Mouse (Mus musculus) ES-CJ7 (cell line): ENCODE data around the gene Snrnp70.
"Not testable (repeated sequence)": the region's sequence is repeated elsewhere in the genome, so short reads cannot be mapped to it uniquely, and the experiment has no call there.

ENCODE experiments used
- DNase-seq: peaks from one replicate; pipeline ENCODE4 v3.0.0; 2011; ENCODE audit warnings: low read depth, low spot score

The Snrnp70 gene

DNA sequence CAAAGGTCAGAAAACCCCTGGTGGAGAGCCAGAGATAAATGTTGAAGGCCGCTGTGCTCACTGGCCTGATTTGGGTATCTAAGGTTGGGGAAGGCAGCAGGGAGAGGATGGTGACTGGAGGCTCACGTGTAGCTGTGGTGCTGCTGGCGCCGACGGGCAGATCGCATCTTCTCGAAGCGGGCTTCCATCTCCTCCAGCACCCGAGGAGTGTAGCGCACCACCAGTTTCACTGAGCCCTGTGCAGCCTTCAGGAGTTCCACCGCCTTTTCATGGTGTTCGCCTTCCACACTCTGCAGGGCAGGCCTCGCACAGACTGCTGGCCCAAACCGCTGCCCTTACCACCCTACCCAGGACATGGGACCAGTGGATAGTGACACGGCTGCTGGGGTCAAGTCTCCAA is 27.4 kb downstream of the Snrnp70 start:
- DNase-seq: no peak

DNA sequence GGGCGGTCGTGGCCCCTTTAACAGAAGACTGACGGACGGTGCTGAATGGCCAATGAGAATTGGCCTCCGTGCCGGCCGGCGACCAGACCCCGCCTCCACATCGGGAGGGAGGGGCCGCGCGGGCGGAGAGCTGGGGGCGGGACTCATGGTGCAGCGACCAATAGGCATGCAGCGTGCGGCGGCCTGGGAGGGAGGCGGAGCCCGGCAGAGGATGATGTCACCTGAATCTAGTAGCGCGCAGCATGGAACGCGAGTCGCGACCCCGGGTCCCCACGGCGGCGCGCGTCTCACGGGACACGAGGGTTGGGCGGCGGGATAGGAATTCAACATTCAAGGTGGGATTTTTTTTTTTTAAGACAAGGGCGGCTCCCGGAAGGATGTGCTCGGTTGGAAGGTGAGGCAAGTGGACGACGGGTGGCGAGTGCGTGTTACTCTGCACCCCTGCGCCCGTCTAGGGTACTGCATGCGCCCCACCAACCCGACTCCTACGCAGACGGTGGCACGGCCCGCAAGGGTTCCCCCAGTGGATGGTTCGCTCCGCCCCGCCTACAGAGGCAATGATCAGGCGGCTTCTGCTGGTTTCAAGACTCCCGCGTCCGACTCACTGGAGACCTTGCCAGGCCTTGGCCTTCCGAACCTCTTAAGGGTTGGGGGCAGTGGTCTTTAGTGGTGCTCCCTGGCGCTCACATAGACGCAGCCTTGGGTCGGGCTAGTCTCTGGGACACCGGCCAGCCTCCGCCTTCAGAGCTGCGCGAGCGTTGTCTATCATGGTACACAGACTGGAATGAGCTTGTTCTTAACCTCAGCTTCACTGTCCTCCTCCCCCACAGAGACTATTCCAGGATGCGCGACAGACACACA is 28.3 kb downstream of the Snrnp70 start:
- peak; percentile 98 for DNase-seq

DNA sequence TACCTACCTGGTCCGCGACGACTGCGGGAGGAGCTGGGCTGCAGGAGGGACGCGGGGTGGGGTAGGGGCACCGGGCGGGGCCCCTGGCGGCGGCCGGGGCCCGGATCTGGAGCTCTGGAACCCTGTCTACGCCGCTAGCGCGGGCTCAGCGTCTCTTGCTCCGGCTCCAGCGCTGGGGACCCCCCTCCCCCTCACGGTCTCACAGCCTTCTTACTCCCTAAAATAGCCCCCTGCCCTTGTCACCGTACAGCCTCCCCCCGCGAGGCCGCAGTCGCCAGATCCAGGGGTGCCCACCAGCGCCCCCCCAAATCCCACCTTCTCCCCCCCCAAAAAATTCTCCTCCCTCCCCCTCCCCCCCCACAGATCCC is 28.9 kb downstream of the Snrnp70 start, which contains the start of gene Ppfia3:
Gene Ppfia3 (minus strand): TSS at position 368 of the 368 bp plus-strand sequence.
- DNase-seq: no peak

DNA sequence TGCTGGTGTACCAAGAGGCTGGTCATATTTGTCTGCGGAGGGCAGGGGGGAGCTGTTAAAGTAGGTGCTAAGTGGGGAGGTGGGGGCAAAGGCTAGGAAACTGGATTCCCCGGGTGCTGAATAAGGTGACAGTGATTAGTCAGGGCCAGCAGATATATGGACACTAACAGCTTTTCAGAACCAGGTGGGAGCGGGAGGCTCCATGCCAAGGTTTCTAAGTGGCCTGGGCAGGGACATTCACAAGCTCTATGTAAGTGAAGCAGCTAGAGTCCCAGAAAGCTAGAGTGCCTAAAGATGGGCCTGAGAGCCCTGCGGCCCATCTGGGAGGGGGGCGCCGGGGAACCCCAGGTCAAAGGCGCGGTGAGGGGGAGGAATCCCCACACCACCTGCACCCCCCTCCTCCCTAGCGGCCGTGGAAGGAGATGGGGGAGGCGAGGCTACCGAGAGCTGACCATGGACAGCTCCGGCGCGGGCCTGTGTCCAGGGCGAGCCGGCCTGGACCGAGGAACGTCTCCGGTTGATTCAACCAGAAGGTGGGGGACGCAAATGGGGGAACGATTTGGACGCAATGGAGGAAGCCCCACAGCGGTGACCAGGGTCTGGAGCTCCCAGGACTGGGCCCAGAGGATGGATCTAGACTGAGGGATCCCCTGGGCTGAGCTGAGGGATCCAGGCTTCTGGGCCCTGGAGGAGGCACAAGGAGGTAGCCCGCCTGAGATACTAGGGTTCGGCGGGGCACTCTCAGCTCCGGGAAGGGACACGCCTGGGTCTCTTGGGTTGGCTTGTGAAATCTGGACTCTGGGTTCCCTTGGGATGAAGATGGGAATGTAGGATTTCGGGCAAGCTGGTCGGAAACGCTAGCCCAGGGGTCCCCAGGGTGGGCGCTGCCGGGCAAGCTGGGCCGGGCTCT is 29.5 kb downstream of the Snrnp70 start:
- no peak for DNase-seq

DNA sequence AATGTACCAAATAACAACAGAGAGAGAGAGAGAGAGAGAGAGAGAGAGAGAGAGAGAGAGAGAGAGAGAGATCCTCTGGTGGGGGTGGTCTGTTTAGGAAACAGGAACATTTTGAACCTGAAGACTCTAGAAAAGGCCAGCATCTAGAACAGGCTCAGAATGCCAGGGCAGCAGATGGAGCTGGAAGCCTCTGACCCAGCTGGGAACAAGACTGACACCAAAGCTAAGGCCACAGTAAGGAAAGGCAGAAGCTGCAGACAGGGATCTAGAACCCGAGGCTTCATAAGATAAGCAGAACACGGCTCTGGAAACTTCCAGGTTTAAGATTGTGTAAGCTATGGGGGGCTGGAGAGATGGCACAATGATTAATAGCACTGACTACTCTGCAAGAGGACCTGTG is 31.6 kb downstream of the Snrnp70 start:
- no peak for DNase-seq

DNA sequence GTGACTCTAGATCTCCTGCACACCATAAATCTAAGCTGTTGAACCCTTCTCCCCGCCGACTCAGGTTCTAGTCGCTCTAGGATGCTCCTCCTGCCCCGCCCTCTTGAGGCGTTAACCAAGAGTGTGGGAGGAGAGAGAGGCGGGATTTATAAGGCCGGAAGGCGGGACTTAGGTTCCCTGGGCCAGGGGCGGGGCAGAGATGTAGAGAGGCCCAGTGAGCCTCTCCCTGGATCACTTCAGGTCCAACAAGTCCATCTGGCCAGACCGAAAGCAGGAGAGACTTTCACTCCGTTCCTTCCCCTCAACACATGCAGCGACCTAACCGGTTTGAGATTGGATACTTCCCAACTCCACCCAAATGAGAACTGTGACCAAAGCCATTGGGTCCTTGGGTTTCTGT is 32.7 kb downstream of the Snrnp70 start:
- peak; percentile 91 for DNase-seq

DNA sequence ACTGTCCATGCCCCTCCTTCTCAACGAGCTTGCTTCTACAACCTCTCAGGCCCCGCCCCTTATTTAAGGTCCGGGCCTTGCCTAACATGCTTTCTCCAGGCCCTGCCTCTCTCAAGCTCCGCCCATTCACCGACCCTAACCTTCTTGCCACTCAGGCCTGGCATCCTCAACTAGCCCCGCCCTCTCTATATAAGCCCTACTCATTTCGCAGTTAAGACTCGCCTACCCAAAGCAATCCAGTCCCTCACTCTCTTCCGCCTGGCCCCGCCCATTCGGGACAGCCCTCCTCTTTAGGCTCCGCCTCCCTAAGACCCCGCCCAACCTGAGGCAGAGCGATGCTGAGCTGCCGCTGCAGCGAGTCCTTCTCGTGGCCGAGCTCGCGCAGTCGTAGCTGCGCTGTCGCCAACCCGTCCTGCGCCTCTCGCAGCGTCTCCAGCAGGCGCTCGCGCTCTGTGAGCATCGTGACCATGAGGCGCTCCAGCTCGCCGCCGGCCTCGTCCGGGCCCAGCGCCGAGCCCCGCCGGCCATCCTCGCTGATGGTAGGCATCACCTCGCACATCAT is 34.2 kb downstream of the Snrnp70 start:
- peak; percentile 100 for DNase-seq

DNA sequence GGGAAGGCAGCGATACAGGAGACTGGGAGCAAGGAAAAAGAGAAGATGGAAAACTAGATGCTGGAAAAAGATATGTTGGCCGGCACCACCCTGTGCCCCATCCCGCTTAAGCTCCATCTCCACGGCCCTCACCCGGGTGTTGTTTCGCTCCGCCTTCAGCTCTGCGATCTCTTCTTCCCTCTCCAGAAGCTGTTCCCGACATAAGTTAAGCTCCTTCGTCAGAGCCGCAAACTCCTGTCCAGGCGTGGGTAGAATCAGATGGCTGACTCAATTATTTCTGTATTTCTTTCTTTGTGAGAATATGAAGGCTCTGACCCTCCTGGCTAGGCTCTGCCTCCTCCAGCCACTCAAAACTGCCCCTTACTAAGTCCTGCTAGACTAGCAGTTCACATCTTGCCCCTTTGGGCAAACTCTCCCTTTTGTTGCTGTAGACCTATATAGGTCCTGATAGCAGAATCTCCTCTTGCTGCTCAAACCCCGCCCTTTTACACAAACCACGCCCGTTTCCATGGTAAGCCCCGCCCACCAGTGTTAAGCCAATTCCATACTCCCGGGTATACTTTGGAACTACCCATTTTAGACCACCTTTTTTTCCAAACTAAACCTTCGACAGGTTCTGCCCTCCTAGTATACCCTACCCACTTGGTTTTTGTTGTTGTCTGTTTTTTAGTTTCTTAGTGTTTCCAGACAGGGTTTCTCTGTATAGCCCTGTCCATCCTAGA is 35.0 kb downstream of the Snrnp70 start:
- DNase-seq: peak; percentile 73

DNA sequence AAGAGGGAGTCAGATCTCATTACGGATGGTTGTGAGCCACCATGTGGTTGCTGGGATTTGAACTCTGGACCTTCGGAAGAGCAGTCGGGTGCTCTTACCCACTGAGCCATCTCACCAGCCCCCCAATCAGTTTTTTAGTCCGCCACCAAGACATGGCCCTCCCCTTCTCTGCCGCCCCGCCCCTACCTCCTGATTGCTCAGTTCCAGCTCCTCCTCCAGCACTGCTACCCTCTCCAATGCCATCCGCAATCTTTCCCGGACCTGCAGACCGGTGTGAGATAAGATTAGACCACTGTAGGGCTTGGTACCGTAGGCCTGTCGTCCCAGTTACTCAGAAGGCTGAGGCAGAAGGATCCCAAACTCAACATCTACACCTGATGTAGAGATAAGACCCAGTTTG is 36.5 kb downstream of the Snrnp70 start:
- not testable (repeated sequence) for DNase-seq

DNA sequence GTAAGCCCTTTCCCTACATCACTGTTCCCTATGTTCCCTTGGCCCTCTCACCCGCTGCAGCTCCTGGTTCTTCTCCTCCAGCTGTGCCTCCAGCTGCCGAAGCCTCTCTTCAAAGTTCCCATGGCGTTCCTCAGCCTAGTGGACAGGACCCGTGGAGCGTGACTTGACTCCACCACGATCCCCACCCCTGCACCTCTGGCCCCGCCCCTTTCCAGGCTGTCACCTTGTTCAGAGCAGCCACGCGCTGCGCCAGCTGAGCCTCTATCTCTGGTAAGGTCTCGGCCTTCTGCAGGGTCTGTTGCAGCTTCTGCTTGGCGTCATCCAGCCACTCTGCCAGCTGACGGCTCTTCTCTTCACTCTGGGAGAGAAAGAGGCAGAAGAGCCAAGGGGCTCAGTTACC is 39.5 kb downstream of the Snrnp70 start:
- no peak for DNase-seq

DNA sequence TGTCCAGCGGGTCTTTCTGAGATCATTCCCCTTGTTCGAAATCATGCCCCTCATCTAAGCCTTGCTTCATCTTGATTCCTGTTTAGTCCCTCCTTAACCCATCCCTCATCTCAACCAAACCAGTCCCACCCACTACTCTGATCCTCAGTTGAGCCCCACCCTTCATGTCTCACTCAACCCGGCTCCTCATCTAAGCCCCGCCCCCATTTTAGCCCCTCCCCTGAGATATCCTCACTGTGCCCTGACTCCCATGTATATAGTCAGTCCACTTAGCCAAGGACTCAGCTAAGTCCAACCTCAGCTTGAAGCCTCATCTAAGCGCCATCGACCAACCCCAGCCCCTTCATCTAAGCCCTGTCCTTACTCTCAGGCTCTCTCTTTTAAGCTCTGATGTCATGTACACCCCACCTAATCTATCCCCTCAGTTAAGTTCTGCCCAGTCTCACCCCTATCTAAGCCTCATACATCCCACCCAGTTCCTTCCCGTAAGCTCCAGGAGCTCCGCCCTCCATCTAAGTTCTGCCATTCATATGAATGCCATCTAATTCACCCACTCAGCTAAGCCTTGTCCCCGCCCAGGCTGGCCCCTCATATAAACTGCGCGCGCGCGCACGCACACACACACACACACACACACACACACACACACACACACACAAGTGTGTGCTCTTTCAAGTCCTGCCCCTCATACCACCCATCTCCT is 40.1 kb downstream of the Snrnp70 start:
- peak; percentile 87 for DNase-seq

DNA sequence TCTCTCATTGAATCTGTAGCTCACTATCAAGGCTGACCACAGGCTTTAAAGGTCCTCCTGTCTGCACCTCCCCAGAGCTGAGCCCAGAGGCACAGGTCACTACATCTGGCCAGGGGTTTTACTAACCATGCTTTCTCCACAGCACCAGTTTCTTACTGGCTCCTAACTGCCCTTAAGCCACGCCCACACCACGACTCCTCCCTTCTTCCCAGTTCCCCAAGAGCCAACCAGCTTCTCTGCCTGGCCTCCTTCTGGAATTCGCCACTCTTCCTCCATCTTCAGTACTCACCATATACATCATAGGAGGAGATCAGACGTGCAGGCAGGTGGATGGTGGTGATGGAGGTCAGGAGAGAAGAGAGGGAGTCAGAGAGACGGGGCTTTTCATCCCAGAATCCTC is 42.5 kb downstream of the Snrnp70 start:
- DNase-seq: no peak

DNA sequence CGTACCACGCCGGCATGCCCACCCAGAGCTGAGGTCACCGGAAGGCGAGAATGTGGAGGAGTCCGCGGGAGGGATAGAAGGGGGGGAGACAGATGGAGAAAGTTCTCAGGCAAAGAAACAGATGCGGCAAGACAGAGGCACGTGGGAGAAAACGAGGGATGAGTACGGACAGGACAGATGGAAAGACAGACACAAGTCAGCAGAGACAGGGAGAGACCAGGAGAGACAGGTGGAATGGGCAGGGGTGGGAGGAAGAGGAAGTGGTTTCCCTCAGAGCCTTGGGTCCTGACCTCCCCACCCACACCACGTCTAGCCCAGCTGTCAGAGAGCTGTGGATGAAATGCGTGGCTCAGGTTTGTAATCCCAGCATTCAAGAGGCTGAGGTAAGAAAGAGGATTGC is 48.6 kb downstream of the Snrnp70 start:
- DNase-seq: no peak

DNA sequence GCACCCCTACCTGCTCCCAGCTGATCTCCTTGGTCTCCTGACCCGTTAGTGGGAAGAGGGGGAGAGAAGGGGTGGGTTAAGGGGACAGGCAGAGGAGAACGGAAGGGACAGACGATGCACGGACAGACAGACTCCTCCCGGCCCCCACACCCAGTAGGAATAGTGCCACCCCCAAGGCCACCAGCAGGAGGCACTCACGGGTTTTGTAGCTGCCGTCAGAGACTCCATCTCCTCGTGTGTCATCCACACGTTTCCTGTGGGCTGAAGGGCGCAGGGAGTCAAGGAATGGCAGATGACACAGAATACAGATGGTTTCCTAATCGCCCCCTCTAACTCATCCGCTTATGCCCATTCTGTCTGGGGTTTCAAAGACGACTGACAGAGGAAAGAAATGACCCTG is 52.0 kb downstream of the Snrnp70 start:
- DNase-seq: peak; percentile 87

DNA sequence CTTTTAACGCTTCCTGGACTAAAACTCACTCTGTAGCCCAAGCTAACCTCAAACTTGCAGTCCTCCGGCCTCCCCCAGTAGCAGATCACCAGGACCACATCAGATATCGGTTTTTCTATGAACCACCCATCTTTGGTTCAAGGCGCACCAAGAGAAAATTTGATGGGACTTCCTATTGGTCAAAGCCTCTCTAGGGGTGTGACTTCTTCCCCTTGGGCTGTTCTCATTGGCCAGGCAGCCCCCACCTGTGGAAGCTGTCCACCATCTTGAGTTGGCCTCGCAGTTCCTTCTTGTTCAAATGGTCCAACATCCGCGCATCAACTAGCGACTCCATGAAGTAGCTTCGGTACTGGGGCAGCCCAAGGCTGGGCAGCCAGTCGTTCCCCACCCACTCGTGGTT is 53.5 kb downstream of the Snrnp70 start:
- peak; percentile 57 for DNase-seq

DNA sequence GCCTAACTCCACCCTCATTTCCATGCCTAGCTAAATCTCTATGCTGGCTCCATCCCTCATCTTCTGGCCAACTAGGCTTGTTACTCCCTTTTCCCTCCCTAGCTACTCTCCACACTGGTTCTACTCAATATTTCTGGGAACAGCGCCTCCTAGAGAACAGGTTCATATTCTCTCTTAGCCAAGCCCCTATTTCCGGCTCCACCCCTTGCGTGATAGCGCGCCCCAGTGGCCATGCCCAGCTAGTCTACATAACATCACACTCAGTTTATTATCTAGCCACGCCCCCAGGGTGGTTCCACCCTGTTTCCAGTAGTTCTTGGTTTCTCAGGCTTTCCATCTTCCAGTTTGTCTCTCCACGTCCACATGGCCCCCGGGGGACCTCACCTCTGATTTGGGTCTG is 54.2 kb downstream of the Snrnp70 start:
- DNase-seq: peak; percentile 94

DNA sequence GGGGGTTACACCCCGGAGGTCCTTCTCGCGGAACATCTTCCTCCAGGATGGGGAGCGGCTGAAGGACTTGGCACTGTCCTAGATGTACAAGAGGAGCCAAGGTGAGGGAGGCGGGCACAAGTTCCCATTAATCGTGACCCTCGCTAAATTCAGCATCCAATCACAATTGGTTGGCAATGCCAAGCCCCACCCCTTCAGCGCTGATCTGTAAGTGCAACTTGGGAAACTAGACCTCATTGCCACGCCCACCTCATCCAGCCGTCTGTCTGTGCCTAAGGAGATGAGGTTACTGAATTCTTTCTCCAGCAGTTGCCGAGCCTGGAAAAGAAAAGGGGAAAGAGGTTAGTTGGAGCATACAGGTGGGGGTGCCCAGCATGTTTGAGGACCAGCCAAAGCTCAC is 54.9 kb downstream of the Snrnp70 start:
- DNase-seq: peak; percentile 78

DNA sequence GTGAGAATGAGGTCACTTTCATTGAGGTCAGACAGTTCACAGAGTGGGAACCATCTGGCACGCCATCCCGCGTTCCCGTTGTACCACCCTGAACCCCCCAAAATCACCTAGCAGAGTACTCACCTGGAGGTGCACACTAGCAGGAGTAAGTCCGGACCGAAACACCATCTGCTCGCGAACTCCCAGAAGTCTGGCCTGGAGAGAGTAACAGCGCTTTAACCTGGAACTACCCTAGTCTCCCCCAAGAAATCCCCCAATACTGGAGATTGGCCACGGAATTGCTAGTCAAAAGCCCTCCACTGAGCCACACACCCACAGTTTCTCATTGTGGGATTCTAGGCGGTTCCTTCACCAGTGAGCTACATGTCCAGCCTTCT is 55.5 kb downstream of the Snrnp70 start:
- DNase-seq: no peak

DNA sequence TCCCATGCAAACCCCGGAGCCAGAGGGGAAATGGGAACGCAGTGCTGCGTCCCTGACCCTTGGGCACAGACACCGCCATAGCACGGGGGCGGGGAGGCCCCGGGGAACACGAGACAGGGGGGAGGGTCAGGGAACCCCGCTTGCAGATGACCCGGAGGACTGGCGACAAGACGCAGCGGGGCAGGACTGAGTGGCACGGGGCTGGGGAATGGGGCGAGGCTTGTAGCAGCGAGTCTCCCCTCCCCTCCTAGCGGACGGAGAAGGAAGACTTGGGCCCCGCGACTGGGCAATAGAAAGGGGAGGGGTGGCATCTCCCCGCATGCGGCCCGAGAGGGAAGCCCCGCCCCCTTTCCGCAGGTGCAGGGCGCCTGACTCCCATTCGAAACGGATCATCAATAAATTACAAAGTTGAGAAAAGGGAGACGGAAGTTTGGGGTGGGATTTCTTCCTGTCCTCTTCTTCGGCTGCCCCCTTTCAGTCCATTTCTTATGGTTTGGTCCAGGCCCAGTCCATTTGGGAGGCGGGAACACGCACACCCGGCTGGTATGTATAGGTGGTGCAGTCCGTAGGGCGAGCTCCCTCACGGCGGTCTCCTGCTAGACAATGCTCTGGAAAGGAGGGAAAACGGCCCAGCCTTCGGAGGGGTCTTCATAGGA is 56.0 kb downstream of the Snrnp70 start:
- peak; percentile 72 for DNase-seq

DNA sequence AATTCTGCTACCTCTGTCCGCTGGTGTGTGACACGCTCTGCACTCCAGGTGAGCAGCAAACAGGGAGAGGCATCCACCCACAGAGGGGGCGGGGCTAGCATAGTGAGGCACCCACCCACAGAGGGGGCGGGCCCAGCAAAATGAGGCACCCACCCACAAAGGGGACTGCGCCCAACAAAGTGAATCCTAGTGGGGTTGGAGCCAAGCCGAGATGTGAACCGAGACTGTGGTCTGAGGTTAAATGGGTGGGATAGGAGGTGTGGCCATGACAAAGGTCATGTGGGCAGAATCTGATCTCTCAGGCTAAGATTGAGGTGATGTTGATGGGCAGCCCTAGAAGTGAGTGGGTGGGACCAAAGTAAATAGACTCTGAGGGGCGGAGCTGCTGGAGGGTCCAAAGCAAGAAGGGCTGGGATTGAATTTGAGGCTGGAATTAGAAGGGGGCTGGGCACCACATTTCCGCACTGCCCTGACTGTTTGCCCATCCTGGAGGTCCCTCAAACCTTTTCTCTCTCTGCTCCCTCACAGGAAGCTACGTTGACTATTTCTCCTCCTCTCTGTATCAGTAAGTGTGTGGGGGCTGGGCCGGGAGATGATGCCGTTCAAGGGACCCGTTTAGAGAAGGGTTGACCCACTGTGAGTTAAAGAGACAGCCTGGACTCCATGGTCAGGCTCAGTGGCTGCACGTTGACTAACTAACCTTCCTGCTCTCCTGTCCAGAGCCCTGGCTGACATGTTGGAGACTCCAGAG is 57.2 kb downstream of the Snrnp70 start:
- DNase-seq: peak; percentile 93
